Mouse (Mus musculus) kidney, adult 18-20 months (tissue): ENCODE results near the gene Esyt1.
A peak's percentile ranks its signal among the peaks of the same experiment; 100 is the strongest.

Experiments
- DNase-seq: peaks from one replicate; pipeline ENCODE4 v3.0.0; 2021

Gene Esyt1

GRCm38 (mm10) chr10:128503532-128503931 lies 22.1 kb downstream of the Esyt1 start:
- no peak for DNase-seq

DNA sequence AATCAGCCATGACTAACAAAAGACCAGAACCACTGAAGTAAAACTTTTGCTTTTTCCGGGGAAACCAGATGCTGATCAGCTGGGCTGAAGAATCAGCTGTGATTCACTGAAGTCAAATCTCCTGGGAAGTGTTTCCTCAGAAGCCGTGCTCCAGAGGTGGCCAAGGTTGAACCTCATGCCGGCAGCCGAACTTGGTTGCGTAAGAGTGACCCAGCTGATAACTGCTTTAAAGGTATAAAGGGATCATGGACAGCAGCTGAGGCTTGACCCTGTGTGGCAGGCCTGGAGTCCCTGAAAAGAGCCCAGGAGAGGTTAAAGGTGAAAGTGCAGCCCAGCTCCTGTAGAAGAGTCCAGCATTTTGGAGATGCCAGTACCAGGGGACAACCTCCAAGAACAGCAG lies 23.3 kb downstream of the Esyt1 start:
- no peak for DNase-seq

GRCm38 (mm10) chr10:128499116-128499671 lies 26.5 kb downstream of the Esyt1 start:
- DNase-seq = peak; percentile 77

DNA sequence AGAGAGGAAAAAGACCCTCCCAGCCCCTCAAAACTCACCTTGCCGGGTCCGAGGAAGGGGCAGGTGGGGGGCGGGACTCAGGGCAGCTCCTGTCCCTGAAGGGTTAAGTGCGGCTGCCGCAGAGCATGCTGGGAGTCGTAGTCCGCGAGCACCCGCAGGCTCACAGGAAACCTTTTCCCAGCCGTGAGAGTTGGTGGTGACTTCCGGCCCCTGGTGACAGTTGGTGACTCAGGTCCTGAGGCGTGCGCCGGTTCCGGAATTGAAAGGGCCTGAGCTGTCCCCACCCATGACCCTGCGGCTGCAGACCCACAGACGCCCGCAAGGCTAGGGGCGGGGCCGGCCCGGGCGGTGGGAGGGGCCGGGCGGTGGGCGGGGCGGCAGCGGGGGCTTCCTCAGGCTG lies 27.1 kb downstream of the Esyt1 start, which contains the start of gene Myl6b:
Gene Myl6b, minus strand, starts transcription at position 96 of the 400 bp plus-strand sequence.
- DNase-seq = peak; percentile 94

GRCm38 (mm10) chr10:128497134-128497737 lies 28.4 kb downstream of the Esyt1 start:
- no peak for DNase-seq

DNA sequence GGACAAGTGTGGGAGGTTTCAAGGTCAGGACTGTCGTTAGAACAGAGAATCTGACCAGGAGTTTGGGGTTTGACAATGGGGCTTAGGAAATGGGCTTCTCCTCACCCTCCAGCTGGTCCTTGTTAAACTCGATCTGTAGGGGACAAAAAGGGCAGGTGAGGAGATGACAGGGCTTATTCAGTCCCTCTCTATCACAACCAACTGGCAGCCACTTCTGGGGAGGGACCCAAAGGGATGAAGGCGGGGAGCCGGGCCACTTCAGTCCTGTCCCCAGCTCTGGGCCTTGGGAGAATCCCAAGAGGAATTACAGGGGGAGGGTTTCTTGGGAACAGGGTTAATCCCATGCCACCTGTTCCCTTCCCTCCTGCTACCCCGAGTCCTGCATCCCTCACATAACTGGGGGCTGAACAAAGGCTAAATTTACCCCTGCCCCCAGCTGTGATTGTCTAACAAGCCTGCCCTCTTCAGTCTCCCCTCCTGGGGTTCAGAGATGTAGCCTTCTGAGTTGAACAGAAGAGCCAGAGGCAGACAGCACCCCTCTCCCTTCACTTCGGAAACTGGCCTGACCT lies 29.1 kb downstream of the Esyt1 start:
- DNase-seq = no peak

GRCm38 (mm10) chr10:128495903-128496302 lies 29.8 kb downstream of the Esyt1 start:
- DNase-seq = no peak

- DNase-seq = no peak
Measured at GRCm38 (mm10) chr10:128495270-128495669, 30.4 kb downstream of the Esyt1 start.

GRCm38 (mm10) chr10:128494667-128495245 lies 30.9 kb downstream of the Esyt1 start:
- no peak for DNase-seq

DNA sequence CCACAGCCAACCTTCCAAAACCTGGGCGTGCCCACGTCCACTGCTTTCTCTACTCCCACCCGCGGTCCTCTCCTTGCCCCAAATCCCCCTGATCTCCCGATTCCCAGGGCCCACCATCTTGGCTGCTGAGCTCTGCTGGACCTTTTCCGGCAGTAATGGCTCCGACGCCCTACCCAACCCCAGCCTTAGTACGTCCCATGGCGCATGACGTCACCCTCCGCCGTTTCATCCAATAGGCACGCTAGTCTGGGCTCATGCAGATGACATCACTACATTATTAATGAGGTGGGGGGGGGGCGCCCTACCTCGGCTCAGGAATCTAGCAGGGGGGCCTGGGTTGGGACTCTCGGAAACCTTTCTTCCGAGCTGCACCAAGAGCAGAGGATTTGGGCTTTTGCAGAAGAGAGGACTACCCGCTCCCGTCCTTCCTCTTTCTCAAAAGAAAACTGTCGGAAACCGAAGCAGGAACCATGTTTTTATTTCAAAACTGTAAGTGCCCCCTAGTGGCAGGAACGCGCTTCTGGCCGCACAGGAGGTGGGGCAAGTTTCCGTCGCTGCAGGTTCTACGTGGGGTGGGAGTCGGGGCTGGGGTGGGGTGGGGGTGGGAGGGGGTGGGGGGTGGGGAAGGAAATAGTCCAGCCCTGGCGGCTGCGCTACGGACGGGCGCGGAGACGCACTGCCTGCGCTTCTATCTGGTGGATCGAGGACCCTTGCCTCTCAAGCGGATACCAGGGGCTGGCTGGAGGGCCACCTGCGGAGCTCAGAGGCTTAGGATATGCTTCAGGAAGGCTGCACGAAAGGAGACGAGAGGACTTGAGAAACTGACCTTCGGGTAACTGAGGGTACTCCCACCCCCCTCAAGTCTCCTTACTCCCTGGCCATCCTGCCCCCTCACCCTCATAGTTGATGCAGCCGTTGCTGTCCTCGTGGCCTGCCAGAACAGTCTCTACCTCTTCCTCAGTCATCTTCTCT lies 31.7 kb downstream of the Esyt1 start, which contains the start of gene Myl6:
Gene Myl6, minus strand, starts transcription at position 451 of the 972 bp plus-strand sequence.
- DNase-seq = peak; percentile 99

DNA sequence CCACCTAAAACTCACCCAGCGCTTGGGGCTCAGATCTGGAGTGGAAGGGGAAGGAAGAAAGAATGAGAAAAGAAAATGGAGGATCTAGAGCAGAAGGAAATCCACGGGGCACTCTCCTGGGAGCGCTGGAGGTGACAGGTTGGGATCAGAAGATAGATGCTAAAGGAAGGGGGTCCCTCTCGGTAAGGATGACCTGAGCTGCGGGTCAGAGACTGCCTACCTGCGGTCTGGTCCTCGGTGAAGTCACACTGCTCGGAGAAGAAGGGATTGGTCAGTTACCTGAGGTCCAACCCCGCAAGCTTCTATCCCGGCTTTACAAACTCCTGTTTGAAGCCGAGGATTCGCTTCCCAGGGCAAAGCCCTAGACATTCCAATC lies 32.4 kb downstream of the Esyt1 start:
- no peak for DNase-seq

DNA sequence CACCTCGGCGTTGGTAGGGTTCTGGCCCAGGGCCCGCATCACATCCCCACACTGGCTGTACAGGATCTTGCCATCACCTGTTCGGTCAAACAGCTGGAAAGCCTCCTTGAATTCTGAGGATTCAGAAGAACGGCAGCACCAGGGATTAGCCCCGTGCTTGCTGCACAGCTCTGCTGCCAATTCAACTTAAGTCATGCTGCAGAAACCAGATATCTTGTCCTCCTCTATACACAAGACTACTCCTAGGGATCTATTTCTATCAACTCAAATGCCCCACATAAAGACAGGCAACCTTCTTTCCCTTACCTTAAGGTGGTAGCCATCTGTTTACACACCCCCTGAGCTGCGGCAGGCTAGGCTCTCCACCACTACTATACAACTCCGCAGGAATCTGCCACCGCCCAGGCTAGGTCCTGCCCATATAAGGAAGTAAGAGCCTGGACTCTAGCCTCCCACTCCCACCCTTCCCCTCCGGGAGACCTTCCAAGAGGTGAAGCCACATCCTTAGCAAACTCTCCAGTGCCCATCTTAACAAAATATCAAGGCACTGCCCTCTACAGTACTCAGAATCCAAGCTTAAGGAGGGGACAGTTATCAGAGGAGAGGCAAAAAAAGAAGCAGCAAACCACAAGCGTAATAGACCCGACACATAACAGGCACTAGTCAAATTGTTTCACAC lies 32.9 kb downstream of the Esyt1 start:
- peak; percentile 68 for DNase-seq

DNA sequence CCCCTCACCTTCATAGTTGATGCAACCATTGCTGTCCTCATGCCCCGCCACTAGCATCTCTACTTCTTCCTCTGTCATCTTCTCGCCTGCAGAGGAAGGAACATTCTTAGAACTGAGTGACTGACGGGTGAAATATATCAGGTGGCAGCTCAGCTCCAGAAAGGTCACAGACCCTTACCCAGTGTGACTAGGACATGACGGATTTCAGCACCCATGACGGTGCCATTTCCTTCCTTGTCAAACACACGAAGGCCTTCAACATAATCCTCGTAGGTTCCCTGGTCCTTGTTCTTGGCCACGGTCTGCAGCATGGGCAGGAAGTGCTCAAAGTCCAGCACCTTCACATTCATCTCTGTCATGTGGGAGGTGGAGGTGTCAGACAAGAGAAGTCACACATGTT lies 33.6 kb downstream of the Esyt1 start:
- peak; percentile 30 for DNase-seq

DNA sequence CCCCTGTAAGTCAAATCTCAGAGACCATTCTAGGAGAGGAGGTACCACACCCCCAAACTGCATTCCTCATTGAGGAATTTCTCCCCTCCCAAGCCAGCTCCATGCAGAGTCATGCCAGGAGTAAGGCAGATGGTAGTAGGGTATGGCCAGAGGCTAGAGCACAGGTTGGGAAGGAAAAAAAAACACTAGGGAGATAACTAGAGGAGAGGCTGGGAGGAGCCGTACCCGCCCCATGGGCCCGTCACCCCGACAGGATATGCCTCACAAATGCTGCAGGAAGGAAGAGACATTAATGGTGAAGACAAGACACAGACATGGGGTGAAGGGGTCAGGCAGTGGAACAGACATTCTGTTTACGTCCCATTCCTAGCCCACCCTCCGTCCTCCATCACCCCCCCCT lies 34.2 kb downstream of the Esyt1 start:
- DNase-seq = peak; percentile 43

- DNase-seq = no peak
Measured at GRCm38 (mm10) chr10:128490912-128491311, 34.8 kb downstream of the Esyt1 start.

GRCm38 (mm10) chr10:128490232-128490631 lies 35.4 kb downstream of the Esyt1 start:
- DNase-seq = no peak

- DNase-seq = no peak
Measured at GRCm38 (mm10) chr10:128489785-128490184, 35.9 kb downstream of the Esyt1 start.

DNA sequence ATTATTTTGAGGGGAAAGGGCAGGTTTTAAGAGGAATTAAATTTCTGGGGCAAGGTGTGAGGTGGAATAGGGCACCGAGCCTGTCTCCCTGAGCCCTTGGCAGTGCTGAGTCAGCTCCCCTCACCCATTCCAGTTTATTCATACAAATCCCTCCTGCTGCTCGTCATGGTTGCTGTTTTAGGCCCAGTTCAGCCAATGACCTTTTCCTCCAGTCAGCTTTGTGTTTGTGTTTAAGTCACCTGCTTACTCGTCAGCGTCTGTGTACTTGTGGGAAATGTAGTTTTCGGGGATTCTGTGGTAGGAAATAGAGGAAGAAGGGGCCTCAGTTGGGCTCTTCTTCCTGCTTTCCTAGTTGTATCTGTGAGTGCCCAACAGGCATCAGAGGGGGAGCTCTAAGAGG lies 36.3 kb downstream of the Esyt1 start:
- no peak for DNase-seq

DNA sequence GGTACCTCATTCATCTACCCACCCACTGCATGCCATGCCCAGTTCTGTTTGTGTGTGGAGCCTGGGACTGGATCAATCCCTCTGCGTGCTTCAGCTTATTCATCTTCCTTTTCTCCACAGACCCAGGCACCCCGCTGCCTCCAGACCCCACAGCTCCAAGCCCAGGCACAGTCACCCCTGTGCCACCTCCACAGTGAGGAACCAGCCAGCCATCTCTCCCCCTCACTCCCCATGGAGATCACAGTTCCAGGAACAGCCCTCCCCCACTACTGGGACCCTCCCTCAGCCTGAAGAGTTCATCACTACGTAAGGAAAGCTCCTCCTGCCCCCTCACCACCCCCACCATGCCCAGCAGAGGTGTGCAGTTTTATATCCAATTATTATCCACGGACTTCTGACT lies 36.9 kb downstream of the Esyt1 start:
- DNase-seq = no peak

DNA sequence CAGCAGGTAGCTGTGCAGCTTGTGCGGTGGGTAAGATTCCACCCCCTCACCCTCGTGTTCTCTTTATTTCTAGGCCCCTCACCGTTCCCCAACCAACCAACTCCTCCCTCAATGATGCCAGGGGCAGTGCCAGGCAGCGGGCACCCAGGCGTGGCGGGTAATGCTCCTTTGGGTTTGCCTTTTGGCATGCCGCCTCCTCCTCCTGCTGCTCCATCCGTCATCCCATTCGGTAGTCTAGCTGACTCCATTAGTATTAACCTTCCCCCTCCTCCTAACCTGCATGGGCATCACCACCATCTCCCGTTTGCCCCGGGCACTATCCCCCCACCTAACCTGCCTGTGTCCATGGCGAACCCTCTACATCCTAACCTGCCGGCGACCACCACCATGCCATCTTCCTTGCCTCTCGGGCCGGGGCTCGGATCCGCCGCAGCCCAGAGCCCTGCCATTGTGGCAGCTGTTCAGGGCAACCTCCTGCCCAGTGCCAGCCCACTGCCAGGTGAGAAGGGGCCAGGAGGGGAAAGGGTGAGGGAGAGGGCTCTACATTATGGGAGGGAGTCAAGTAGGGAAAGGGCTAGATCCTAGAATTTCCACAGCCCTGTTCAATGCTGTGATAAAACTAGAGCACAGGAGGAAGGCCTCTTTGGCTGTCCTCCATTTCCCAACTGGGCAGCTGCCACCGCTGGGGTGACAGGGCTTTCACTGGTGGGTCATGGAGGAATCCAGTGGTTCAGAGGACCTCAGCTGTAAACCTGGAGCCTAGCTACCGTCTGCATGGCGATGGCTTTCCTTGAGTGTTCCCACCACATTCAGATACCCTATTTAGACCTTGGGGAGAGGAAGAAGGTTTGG lies 37.6 kb downstream of the Esyt1 start:
- no peak for DNase-seq

GRCm38 (mm10) chr10:128486370-128486769 lies 39.3 kb downstream of the Esyt1 start:
- DNase-seq = no peak
